Mouse (Mus musculus) heart, adult 2 months (tissue): ENCODE results near the gene Abca8a. TPM values are rescaled to one million over a fixed set of nuclear protein-coding genes. Genes with fewer than 3 reads are reported as not detected.
"Not testable (repeated sequence)": the region's sequence is repeated elsewhere in the genome, so short reads cannot be mapped to it uniquely, and the experiment has no call there.

Experiments
- DNase-seq, 2 experiments: peaks; one replicate each; pipeline ENCODE4 v3.0.0; 2021
- H3K27ac ChIP-seq: fragments of 200-600 bp; 2 replicates; pipeline ENCODE4 v1.8.1; 2022
- H3K27me3 ChIP-seq: fragments of 200-500 bp; 2 replicates; pipeline ENCODE4 v1.6.1; 2012; ENCODE audit warnings: mild to moderate bottlenecking, low read length, inconsistent platforms, mixed read lengths; ENCODE audit not compliant: control insufficient read depth, insufficient read depth
- H3K36me3 ChIP-seq: fragments of 200-500 bp; 2 replicates; pipeline ENCODE4 v1.6.1; 2012; ENCODE audit warnings: low read length, inconsistent platforms; ENCODE audit not compliant: control insufficient read depth, insufficient read depth
- H3K4me1 ChIP-seq: fragments of 200-500 bp; 2 replicates; pipeline ENCODE4 v1.6.1; 2011; ENCODE audit warnings: low read length; ENCODE audit not compliant: control insufficient read depth, insufficient read depth
- H3K4me3 ChIP-seq: fragments of 200-600 bp; 2 replicates; pipeline ENCODE4 v1.8.1; 2022
- H3K79me2 ChIP-seq: fragments of 200-500 bp; replicated peaks from 2 replicates; pipeline ENCODE4 v1.6.1; 2012; ENCODE audit warnings: mild to moderate bottlenecking, inconsistent platforms, low read length, moderate library complexity, mixed read lengths; ENCODE audit not compliant: control insufficient read depth, insufficient read depth
- H3K9ac ChIP-seq: fragments of 200-500 bp; 2 replicates; pipeline ENCODE4 v1.6.1; 2012; ENCODE audit warnings: low read depth, mild to moderate bottlenecking, control low read depth, inconsistent platforms, low read length, mixed read lengths
- CTCF ChIP-seq: fragments of 200-600 bp; IDR thresholded peaks from 2 replicates; pipeline ENCODE4 v1.8.1; 2022; ENCODE audit warnings: antibody characterized with exemption, mild to moderate bottlenecking, moderate library complexity
- EP300 ChIP-seq: fragments of 200-500 bp; IDR thresholded peaks from 2 replicates; pipeline ENCODE4 v1.6.1; 2011; ENCODE audit warnings: low read depth, low read length, control low read depth; ENCODE audit not compliant: insufficient read depth
- POLR2A ChIP-seq: fragments of 200-500 bp; IDR thresholded peaks from 2 replicates; pipeline ENCODE4 v1.6.1; 2011; ENCODE audit warnings: mild to moderate bottlenecking, low read depth, low read length, control low read depth; ENCODE audit not compliant: insufficient read depth
- WGBS: fragments of 180-500 bp; shearing (Covaris S2); methylation state at CpG from one replicate; pipeline ENCODE4 v1.1.7; 2018; 5-methylcytosine and 5-hydroxymethylcytosine counted together
- intact Hi-C: fragments of 180-260 bp; cut with DNase I; formaldehyde crosslinking; loops from one replicate; pipeline ENCODE4 v1.15.1; 2025
- polyA plus RNA-seq: library from polyadenylated mRNA; depleted of rRNA; stranded (reverse); fragments of >200 nt; gene quantifications from 2 replicates; pipeline ENCODE4 v1.2.3, GENCODE M21; 2012
- total RNA-seq, 2 experiments: library from RNA; stranded (reverse); gene quantifications; 2 replicates each; pipeline ENCODE4 v1.2.3; 2021

Gene Abca8a
- total and polyA plus RNA-seq, 3 experiments, result 32.6 to 37.5 (median 32.7) TPM

DNA sequence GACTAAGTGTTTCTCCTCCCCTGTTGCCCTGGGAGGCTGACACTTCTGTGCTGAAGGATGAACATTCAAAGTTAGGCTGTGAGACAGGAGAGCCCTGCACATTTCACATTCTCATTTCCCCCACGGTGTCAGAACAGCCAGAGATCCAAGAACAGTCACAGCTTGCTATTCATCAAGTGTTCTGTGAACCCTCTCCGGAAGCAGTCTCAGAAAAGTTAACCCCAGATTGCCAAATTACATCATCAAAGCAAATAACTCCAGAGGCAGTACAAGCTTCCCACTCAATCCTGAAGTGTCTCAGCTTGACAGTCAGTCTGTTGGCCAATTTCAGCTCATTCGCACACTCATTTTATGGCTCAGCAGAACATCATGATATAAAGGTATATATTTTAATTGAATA is 100.8 kb downstream of the Abca8a start:
- Histone ChIP-seq H3K36me3 (no peaks in the 10 kb centered on the region), H3K27ac (peak overlapping the region; percentile 61), H3K9ac (peak overlapping the region; percentile 10), H3K27me3 (no peaks in the 10 kb centered on the region), H3K4me1 (peaks cover 2% of the 10 kb centered on the region; the same call in 1 of the 2 replicates), H3K79me2 (no peaks in the 10 kb centered on the region; the same call in 1 of the 2 replicates), H3K4me3 (peak overlapping the region; percentile 52)
- no peak for TF ChIP-seq EP300
- peak; percentile 55; the same call in 1 of the 2 replicates for TF ChIP-seq POLR2A
- under 1% methylated on average over 3 of the region's 3 CpGs for WGBS
- DNase-seq, result peak; percentile 31 to 39
- intact Hi-C loops, result no loop called here

GRCm38 (mm10) chr11:109994014-109994413 is 101.8 kb downstream of the Abca8a start:
- H3K4me1 ChIP-seq, result peaks cover 2% of the 10 kb centered on the region; the same call in 1 of the 2 replicates
- intact Hi-C loops, result loop anchor here (5.0 kb wide), 1 partner anchor 107 kb away; no protein-coding TSS in a partner anchor
- peak overlapping the region; percentile 61 for H3K9ac ChIP-seq
- peak overlapping the region; percentile 26; the same call in 1 of the 2 replicates for H3K4me3 ChIP-seq
- DNase-seq, result no peak
- TF ChIP-seq POLR2A (no peak), CTCF (no peak), EP300 (no peak)
- no peaks in the 10 kb centered on the region for H3K27me3 ChIP-seq
- no peaks in the 10 kb centered on the region for H3K36me3 ChIP-seq
- 50% methylated on average over 6 of the region's 6 CpGs for WGBS
- no peaks in the 10 kb centered on the region; the same call in 1 of the 2 replicates for H3K79me2 ChIP-seq
- peak overlapping the region; percentile 59 for H3K27ac ChIP-seq

- WGBS, result 61% methylated on average over 3 of the region's 3 CpGs
- no peak overlapping the region for H3K27ac ChIP-seq
- no peaks in the 10 kb centered on the region; the same call in 1 of the 2 replicates for H3K79me2 ChIP-seq
- no peak for TF ChIP-seq EP300
- no peak for TF ChIP-seq POLR2A
- no peak for TF ChIP-seq CTCF
- intact Hi-C loops, result loop anchor here (5.0 kb wide), 1 partner anchor 104 kb away; no protein-coding TSS in a partner anchor
- no peaks in the 10 kb centered on the region for H3K36me3 ChIP-seq
- H3K4me3 ChIP-seq, result no peak overlapping the region
- H3K4me1 ChIP-seq, result peaks cover 2% of the 10 kb centered on the region; the same call in 1 of the 2 replicates
- H3K27me3 ChIP-seq, result no peaks in the 10 kb centered on the region
- no peak overlapping the region for H3K9ac ChIP-seq
- DNase-seq, result no peak
Observed at GRCm38 (mm10) chr11:109991270-109991669, 104.5 kb downstream of the Abca8a start.

- intact Hi-C loops, result loop anchor here (5.0 kb wide), 1 partner anchor 103 kb away; no protein-coding TSS in a partner anchor
- TF ChIP-seq CTCF, result no peak
- TF ChIP-seq POLR2A, result no peak
- no peak for TF ChIP-seq EP300
- H3K4me3 ChIP-seq, result no peak overlapping the region
Observed at GRCm38 (mm10) chr11:109990256-109990655, 105.5 kb downstream of the Abca8a start.

GRCm38 (mm10) chr11:109988164-109988563 is 107.6 kb downstream of the Abca8a start:
- Histone ChIP-seq H3K9ac (no peak overlapping the region), H3K4me3 (no peak overlapping the region), H3K4me1 (no peaks in the 10 kb centered on the region), H3K27me3 (no peaks in the 10 kb centered on the region), H3K79me2 (no peaks in the 10 kb centered on the region; the same call in 1 of the 2 replicates), H3K27ac (no peak overlapping the region), H3K36me3 (no peaks in the 10 kb centered on the region)
- DNase-seq, result no peak
- TF ChIP-seq EP300 (no peak), POLR2A (no peak), CTCF (no peak)
- intact Hi-C loops, result no loop called here
- WGBS, result 44% methylated on average over 1 of the region's 1 CpGs

More at GRCm38 (mm10) chr11:109990256-109990655, 105.5 kb downstream of the Abca8a start:
- Histone ChIP-seq H3K27ac (no peak overlapping the region), H3K9ac (no peak overlapping the region), H3K27me3 (no peaks in the 10 kb centered on the region), H3K4me1 (peaks cover 2% of the 10 kb centered on the region; the same call in 1 of the 2 replicates), H3K36me3 (no peaks in the 10 kb centered on the region), H3K79me2 (no peaks in the 10 kb centered on the region; the same call in 1 of the 2 replicates)
- DNase-seq, result no peak
- 86% methylated on average over 2 of the region's 2 CpGs for WGBS

- H3K79me2 ChIP-seq, intact Hi-C loops, H3K27ac ChIP-seq, H3K4me3 ChIP-seq, H3K9ac ChIP-seq, H3K27me3 ChIP-seq, H3K4me1 ChIP-seq, DNase-seq, H3K36me3 ChIP-seq: not testable (repeated sequence)
- 57% methylated on average over 11 of the region's 11 CpGs for WGBS
Observed at GRCm38 (mm10) chr11:109987460-109988072, 108.2 kb downstream of the Abca8a start.
